Mouse (Mus musculus) lung, postnatal 10 days (tissue): ENCODE data around the gene Ptgfr.

Source experiments
- DNase-seq: peaks from one replicate; pipeline ENCODE4 v3.0.0; 2021

The Ptgfr gene

DNA sequence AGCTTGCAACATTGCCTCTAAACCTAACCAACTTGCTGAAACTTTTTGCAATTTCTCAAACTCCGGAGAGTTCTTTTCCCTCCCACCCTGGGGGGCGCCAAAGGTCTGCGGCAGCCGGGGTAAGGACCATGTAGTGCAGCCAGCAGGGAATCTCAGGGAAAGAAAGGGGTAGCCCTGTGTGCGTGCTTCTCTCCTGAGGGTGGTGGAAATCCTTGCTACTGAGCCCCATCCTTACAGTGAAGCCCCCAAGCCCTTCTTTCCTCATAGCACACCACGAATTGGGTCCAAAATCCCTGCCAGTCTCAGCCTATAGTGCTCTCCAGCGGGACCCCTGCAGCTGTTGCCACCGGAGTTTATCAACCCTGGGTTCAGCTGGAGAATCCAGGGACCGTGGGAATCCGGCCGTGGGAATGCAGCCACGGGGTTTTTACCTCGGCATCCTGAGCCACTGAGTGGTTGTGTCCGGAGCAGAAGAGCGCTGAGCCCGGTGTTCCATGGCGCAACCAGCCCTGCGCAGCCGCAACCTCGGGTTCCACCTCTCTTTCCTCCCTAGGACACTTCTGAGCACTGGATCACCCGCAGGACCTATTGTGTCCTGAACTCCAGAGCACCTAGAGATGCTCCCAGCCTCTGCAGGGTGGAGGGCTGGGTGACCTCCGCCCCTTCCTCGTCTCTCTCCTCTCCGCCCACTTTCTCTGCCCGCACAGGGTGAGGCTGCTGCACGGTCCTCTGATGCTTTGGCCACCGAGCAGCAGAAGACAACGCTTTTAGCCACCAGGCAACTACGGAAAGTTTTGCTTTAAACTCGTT is at the start of gene Ptgfr:
Gene Ptgfr, minus strand, starts transcription at position 760 of the 810 bp plus-strand sequence.
- peak; percentile 87 for DNase-seq

GRCm38 (mm10) chr3:151883881-151884280 is 46.5 kb upstream of the Ptgfr start:
- no peak for DNase-seq

GRCm38 (mm10) chr3:151879981-151880380 is 42.6 kb upstream of the Ptgfr start:
- no peak for DNase-seq

- DNase-seq, result no peak
Measured at GRCm38 (mm10) chr3:151868970-151869369, 31.5 kb upstream of the Ptgfr start.

- no peak for DNase-seq
Measured at GRCm38 (mm10) chr3:151851344-151851743, 13.9 kb upstream of the Ptgfr start.

GRCm38 (mm10) chr3:151850621-151851020 is 13.2 kb upstream of the Ptgfr start:
- DNase-seq, result no peak

- DNase-seq, result no peak
Measured at GRCm38 (mm10) chr3:151846292-151846691, 8.9 kb upstream of the Ptgfr start.

- DNase-seq, result peak; percentile 36
Measured at GRCm38 (mm10) chr3:151844361-151845154, 7.1 kb upstream of the Ptgfr start.

- no peak for DNase-seq
Measured at GRCm38 (mm10) chr3:151840688-151841087, 3.3 kb upstream of the Ptgfr start.

DNA sequence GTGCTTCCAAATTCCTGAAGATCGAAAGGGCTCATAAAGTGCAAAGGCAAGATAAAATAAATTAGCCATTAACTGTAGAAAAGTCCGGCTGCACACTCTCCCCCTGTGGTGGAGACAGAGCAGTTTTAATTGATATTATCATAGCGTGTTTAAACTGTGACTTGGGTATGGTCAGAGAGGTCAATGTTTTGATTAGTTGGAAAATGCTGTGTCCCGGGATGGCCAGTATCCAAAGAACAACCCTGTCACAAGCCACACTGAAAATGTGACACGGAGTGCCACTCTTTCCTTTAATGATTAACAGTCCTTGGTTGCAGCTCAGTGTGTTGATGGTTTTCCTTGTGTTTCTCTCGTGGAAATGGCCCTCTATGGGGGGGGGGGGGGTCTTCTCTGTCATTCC is 942 bp upstream of the Ptgfr start:
- DNase-seq, result no peak

- DNase-seq, result no peak
Measured at GRCm38 (mm10) chr3:151837749-151838148, 319 bp upstream of the Ptgfr start.

DNA sequence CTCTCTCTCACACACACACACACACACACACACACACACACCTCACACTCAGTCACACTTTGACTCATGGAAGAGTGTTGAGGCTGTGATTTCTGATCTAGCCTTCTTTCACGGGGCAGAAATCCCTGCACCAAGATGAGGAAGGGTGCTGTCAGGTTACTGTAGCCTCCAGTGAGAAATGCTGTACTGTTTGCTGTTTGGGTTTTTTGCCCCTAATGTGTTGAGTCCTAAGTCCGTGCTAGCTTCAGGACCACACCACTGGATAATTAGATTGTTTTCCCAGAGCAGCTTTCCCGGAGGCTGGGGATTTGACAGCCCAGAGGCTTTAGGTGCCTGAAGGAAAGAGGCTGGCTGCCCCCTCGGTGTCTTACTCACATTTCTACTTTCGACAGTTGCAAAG is 979 bp downstream of the Ptgfr start:
- DNase-seq, result no peak

DNA sequence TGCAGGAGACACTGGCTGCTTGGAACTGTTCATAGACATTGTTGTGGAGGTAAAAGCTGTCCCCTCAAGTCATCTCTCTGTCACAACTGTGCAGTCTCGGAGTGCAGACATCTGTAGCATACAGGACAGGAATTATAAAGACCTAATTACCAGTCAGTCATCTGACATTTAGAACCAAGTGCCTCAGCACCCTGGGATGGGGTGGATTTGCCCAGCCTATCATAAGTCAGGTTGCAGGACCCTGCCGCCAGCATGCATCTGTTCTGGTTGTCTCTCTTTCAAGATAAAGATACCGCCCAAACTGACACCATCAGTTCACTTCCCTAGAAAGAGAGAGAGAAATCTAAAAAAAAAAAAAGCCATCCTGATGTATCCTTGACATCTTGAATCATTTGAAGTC is 1.6 kb downstream of the Ptgfr start:
- no peak for DNase-seq

GRCm38 (mm10) chr3:151827950-151828610 is 9.3 kb downstream of the Ptgfr start:
- no peak for DNase-seq

DNA sequence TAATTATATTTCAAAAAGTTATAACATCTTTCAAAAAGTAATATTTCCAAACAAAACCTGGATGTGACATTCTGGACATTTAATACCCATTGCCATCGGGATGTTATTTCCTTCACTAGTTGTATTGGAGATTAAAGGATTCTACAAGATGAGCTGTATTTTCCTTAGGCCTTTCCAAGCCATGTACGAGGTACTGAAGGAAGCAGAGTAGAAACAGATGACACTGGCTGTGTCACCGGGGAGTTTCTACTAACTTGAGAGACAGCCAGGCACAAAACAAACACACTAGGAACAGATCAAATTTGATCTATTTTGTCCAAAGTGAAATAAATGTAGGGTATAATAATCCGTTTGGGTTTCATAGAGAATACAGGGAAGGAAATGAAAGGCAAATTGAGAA is 17.6 kb downstream of the Ptgfr start:
- no peak for DNase-seq

GRCm38 (mm10) chr3:151818265-151818664 is 19.2 kb downstream of the Ptgfr start:
- peak; percentile 41 for DNase-seq

GRCm38 (mm10) chr3:151808613-151809012 is 28.8 kb downstream of the Ptgfr start:
- DNase-seq, result no peak

GRCm38 (mm10) chr3:151788622-151789021 is 48.8 kb downstream of the Ptgfr start:
- DNase-seq, result no peak

- peak; percentile 61 for DNase-seq
Measured at GRCm38 (mm10) chr3:151775089-151775488, 62.3 kb downstream of the Ptgfr start.

DNA sequence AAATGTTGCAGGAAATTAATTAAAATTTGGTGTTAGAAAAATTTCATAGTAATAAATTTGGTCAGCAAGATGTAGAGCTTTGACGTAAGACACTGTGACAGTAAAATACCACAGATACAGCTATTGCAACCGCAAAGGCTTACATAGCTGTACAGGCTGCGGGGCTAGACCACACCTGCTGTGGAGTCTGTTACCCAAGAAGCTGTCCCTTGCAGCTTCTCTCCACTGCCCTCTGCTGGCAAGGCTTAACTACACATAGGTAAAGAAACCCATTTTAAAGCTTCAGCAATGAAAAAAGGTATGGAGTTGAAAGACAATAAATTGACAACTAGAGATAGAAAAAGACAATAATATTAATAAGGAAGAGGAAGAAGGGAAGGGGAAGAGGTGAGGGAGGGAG is 66.4 kb downstream of the Ptgfr start:
- DNase-seq, result peak; percentile 64

GRCm38 (mm10) chr3:151749737-151750136 is 87.7 kb downstream of the Ptgfr start, which contains the start of gene Ifi44:
Gene Ifi44 (minus strand): TSS chr3:151749960.
- DNase-seq, result peak; percentile 25

GRCm38 (mm10) chr3:151748514-151748913 is 88.9 kb downstream of the Ptgfr start:
- no peak for DNase-seq
